In genomic region chr2:57256459-57256858, GRCm38 (mm10) we compare ENCODE assay signal across 11 mouse cellular contexts. TPM values are rescaled to one million over a fixed set of nuclear protein-coding genes. Genes with fewer than 3 reads are reported as not detected.
DNase-seq lines count a peak whose midpoint lies in the region; ATAC-seq and TF ChIP-seq lines count a peak whose summit lies in the region.
"Had no signal": no experiment of that assay in that cellular context is flagged by ENCODE, and none has a peak within 500 bp of the region (broad histone marks: within the 10 kb centered on the region; RNA-seq: fewer than 3 reads in every experiment).

No protein-coding gene starts in this region.

- no peak for ATAC-seq in forebrain, embryonic 16.5 days
- ATAC-seq: forebrain, embryonic 15.5 days had no signal

- peaks cover 36% of the 10 kb centered on the region for H3K4me1 ChIP-seq in forebrain, embryonic 10.5 days
- H3K4me1 ChIP-seq in forebrain, embryonic 16.5 days (replicated peaks; ENCODE audit: control insufficient read depth, insufficient read depth, low read length), result no peaks in the 10 kb centered on the region
- H3K4me1 ChIP-seq in lung, adult 2 months (ENCODE audit: control insufficient read depth, insufficient read depth, low read length), result peaks cover 5% of the 10 kb centered on the region
- peaks cover 2% of the 10 kb centered on the region for H3K4me1 ChIP-seq in ES-Bruce4 (ENCODE audit: control insufficient read depth, insufficient read depth, low read length)
- H3K4me1 ChIP-seq: stomach, embryonic 15.5 days had no signal

- TF ChIP-seq EP300 in ES-Bruce4 (IDR thresholded peaks at IDR 0.05; ENCODE audit: insufficient read depth, low read depth, low read length), result peak; percentile 93

- H3K9me3 ChIP-seq in forebrain, embryonic 10.5 days, result no peaks in the 10 kb centered on the region
- H3K9me3 ChIP-seq in forebrain, embryonic 16.5 days (ENCODE audit: control insufficient read depth, low read length), result no peaks in the 10 kb centered on the region
- no peaks in the 10 kb centered on the region for H3K9me3 ChIP-seq in ES-Bruce4 (replicated peaks; ENCODE audit: control insufficient read depth, insufficient read depth, low read length, poor library complexity, severe bottlenecking)
- H3K9me3 ChIP-seq: forebrain, embryonic 15.5 days; stomach, embryonic 15.5 days had no signal

- no peak overlapping the region for H3K9ac ChIP-seq in forebrain, embryonic 16.5 days (replicated peaks; ENCODE audit: low read depth, low read length)
- no peak overlapping the region for H3K9ac ChIP-seq in ES-Bruce4 (ENCODE audit: low read depth, poor library complexity, severe bottlenecking)
- H3K9ac ChIP-seq: forebrain, embryonic 15.5 days; stomach, embryonic 15.5 days had no signal

- H3K36me3 ChIP-seq in forebrain, embryonic 10.5 days (replicated peaks), result no peaks in the 10 kb centered on the region
- no peaks in the 10 kb centered on the region for H3K36me3 ChIP-seq in forebrain, embryonic 16.5 days (ENCODE audit: control insufficient read depth, insufficient read depth)
- H3K36me3 ChIP-seq in ES-Bruce4 (ENCODE audit: control insufficient read depth, insufficient read depth, low read length, poor library complexity, severe bottlenecking), result no peaks in the 10 kb centered on the region
- H3K36me3 ChIP-seq: forebrain, embryonic 15.5 days; stomach, embryonic 15.5 days had no signal

- 16% methylated on average over 6 of the region's 6 CpGs for WGBS in forebrain, embryonic 10.5 days
- WGBS in forebrain, embryonic 16.5 days, result 27% methylated on average over 6 of the region's 6 CpGs
- 41% methylated on average over 6 of the region's 6 CpGs for WGBS in lung, adult 2 months

- no peak overlapping the region for H3K4me2 ChIP-seq in forebrain, embryonic 16.5 days (ENCODE audit: low read length)
- H3K4me2 ChIP-seq: forebrain, embryonic 15.5 days; stomach, embryonic 15.5 days had no signal

- no peak for DNase-seq in forebrain, embryonic 10.5 days (ENCODE audit: extremely low spot score, low spot score)
- peak; percentile 17 for DNase-seq in lung, adult 2 months
- no peak for DNase-seq in lung, postnatal 4 days
- peak; percentile 64 for DNase-seq in cerebellum, adult 9-11 months
- DNase-seq in adipocyte (ENCODE audit: low spot score), result no peak
- no peak for DNase-seq in urinary bladder, postnatal 25 days (ENCODE audit: low spot score)
- DNase-seq: kidney, postnatal 10 days had no signal

- no peak overlapping the region for H3K4me3 ChIP-seq in forebrain, embryonic 10.5 days
- no peak overlapping the region for H3K4me3 ChIP-seq in forebrain, embryonic 16.5 days (replicated peaks; ENCODE audit: low read length)
- no peak overlapping the region for H3K4me3 ChIP-seq in lung, adult 2 months (replicated peaks; ENCODE audit: extremely low read depth, low read depth, low read length)
- H3K4me3 ChIP-seq in ES-Bruce4 (ENCODE audit: low read depth, low read length), result no peak overlapping the region
- H3K4me3 ChIP-seq: forebrain, embryonic 15.5 days; stomach, embryonic 15.5 days had no signal

- H3K27me3 ChIP-seq in forebrain, embryonic 10.5 days (ENCODE audit: poor library complexity, severe bottlenecking), result no peaks in the 10 kb centered on the region
- H3K27me3 ChIP-seq in forebrain, embryonic 16.5 days (replicated peaks; ENCODE audit: control insufficient read depth, insufficient read depth, low read length), result no peaks in the 10 kb centered on the region
- H3K27me3 ChIP-seq in ES-Bruce4 (ENCODE audit: control insufficient read depth, insufficient read depth, low read length, poor library complexity, severe bottlenecking), result no peaks in the 10 kb centered on the region
- H3K27me3 ChIP-seq: forebrain, embryonic 15.5 days; stomach, embryonic 15.5 days had no signal

- 0 out of 2 replicates have a peak overlapping the region, but pooled peaks have one; percentile 35 for H3K27ac ChIP-seq in forebrain, embryonic 10.5 days
- no peak overlapping the region for H3K27ac ChIP-seq in forebrain, embryonic 16.5 days (ENCODE audit: low read length)
- peak overlapping the region; percentile 60 for H3K27ac ChIP-seq in ES-Bruce4 (ENCODE audit: insufficient read depth, low read length)
- H3K27ac ChIP-seq: forebrain, embryonic 15.5 days; stomach, embryonic 15.5 days had no signal

- no peak for TF ChIP-seq POLR2A in lung, adult 2 months (IDR thresholded peaks at IDR 0.05; ENCODE audit: borderline replicate concordance, extremely low read depth, low read depth, low read length)
- TF ChIP-seq POLR2A in ES-Bruce4 (IDR thresholded peaks at IDR 0.05; ENCODE audit: insufficient read depth, low read length), result no peak

- no peak for TF ChIP-seq CTCF in lung, adult 2 months (IDR thresholded peaks at IDR 0.05; ENCODE audit: insufficient read depth, low read length)
- no peak for TF ChIP-seq CTCF in ES-Bruce4 (IDR thresholded peaks at IDR 0.05; ENCODE audit: low read depth, low read length)

RNA-seq across cellular contexts. Expression of gene Gpd2, which starts 19.0 kb away (rescaled TPM):
- polyA plus RNA-seq in forebrain, embryonic 10.5 days (2016; fragmentation: Nextera tagmentation; extraction: Ambion mirVana), result 37.5 and 39.5 TPM in 2 replicates
- polyA plus RNA-seq in forebrain, embryonic 16.5 days (2015; fragmentation: Nextera tagmentation; extraction: Ambion mirVana), result 28.5 and 31.2 TPM in 2 replicates
- polyA plus RNA-seq in lung, adult 2 months (2012; rRNA removed), result 5.9 and 11.4 TPM in 2 replicates
- polyA plus RNA-seq in ES-Bruce4 (2011; ENCODE audit: insufficient read depth, insufficient read length, low read depth, missing spikeins), result 39.2 and 40.0 TPM in 2 replicates

Comparison
In these comparisons a context has a peak if more than half of its experiments do, and no peak if none do; other contexts are left out.
1. DNase-seq: peak in lung, adult 2 months (single experiment) and cerebellum, adult 9-11 months (single experiment); none in forebrain, embryonic 10.5 days (single experiment), lung, postnatal 4 days (0 of 2), adipocyte (single experiment) and urinary bladder, postnatal 25 days (single experiment).